Mouse (Mus musculus) adrenal gland (tissue): ENCODE data around the gene Helt.
"Not testable (repeated sequence)": the region's sequence is repeated elsewhere in the genome, so short reads cannot be mapped to it uniquely, and the experiment has no call there.

Source experiments
- intact Hi-C: fragments of 180-260 bp; cut with DNase I; formaldehyde crosslinking; loops from one replicate; pipeline ENCODE4 v1.15.1; 2025

Helt gene

DNA sequence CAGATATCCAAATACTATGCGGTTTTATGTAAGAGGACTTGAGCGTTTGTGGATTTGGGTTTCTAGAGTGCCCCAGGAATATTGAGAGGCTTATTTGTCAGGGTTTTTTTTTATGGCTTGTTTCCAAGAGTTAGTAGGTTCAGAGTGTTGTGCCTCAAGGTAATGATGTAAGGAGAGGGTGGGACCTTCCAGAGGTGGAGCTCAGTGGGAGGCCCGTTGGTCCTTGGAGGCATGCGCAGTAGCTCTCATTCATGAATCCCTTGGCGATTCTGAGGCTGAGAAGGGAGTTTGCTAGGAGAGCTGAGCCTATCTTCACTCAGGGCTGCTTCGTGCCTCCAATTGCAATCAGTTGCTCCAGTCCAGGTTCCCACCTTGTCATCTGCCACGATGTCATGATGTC, 4.4 kb upstream of the Helt start:
- intact Hi-C loops = no loop called here

DNA sequence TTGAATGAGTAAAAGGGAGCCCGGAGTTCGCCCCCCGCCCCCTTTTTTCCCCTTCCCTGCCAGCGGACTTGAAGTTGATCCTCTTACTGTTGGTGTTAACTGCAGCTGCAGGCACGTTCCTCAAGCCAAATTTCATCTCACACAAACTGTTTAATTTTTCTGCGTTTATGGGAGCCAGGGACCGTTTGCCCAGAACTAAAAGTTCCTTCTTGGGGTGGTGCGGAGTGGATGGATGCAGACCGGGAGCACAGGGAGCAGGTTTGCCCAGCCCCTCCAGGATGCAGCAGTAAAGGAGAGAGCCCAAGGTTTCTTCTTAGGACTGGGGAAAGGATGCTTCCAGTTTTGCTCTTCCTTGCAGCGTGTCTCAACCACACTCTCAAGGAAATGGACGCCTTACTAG, 2.1 kb upstream of the Helt start:
- intact Hi-C loops = no loop called here

DNA sequence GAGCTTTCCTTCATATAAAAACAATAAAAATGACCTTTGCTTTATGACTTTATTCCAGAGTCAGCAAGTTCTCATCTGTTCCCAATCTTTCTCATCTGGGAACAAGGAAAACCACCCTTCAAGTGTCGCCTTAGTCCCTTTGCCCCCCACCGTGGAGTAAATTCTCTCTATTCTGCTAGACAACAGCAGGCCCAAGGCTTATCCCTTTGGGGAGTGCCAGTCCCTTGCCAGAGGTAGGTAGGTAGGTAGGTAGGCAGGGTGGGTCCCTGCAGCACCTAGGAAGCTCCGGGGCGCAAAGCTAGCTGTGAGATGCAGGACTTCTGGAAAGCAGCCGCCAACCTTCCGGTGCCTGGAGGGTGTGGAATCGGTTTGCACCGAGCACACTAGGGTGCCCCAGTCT, 1.5 kb upstream of the Helt start:
- intact Hi-C loops = no loop called here

DNA sequence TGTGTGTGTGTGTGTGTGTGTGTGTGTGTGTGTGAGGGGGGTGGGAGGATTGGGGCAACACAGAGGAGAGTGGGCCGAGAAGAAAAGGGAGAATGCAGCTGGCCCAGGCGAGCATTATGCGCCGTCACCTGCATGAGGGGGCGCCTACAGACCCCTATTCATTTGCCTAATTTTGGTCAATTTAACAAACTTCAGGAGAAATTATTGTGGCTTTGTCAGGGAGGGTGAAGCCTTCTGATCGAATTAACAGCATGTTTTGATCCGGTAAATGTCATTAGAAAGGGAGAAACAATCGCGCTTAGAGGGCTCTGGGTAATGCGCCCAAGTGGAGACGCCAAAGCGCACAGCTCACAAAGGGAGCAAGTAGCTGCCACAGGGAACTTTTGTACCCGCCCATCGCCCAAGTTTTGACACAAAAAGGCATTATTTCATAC, 647 bp upstream of the Helt start:
- intact Hi-C loops = no loop called here

DNA sequence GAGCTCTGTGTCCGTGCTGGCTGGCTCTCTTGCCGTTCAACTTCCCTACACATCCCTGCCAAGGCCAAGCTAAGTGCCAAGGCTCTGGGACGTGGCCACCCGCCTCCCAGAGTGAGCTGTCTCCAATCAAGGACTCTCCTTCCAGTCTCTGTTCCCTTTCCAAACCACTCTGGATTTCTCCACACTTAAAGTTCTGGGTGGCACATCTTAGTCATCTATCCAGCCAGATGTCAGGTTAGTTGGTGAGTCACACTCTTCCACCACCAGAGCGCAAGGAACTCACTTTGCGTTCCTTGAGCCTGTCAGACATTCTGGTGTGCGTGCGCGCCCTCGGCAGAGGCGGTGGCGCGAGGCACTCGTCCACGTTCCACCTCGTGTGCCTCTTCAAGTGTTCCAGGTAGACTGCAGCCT, 725 bp downstream of the Helt start:
- intact Hi-C loops = no loop called here

DNA sequence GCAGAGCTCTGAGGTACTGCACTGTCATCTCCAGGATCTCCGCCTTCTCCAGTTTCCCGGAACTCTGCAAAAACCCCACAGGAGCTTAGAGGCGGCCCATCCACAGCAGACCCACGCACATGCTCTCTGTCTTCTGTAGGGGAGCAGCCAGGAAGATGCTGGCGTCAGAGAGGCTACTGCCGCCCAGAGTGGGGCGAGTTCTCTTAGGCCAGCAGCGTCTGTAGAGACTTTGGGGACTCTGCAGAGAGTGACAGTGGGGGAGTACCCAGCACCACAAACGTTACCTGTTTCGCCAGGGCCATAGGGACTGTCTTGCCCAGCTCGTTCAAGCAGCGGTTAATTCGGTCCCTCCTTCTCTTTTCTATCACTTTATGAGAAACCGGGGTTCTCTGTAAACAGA, 1.3 kb downstream of the Helt start:
- intact Hi-C loops = no loop called here

DNA sequence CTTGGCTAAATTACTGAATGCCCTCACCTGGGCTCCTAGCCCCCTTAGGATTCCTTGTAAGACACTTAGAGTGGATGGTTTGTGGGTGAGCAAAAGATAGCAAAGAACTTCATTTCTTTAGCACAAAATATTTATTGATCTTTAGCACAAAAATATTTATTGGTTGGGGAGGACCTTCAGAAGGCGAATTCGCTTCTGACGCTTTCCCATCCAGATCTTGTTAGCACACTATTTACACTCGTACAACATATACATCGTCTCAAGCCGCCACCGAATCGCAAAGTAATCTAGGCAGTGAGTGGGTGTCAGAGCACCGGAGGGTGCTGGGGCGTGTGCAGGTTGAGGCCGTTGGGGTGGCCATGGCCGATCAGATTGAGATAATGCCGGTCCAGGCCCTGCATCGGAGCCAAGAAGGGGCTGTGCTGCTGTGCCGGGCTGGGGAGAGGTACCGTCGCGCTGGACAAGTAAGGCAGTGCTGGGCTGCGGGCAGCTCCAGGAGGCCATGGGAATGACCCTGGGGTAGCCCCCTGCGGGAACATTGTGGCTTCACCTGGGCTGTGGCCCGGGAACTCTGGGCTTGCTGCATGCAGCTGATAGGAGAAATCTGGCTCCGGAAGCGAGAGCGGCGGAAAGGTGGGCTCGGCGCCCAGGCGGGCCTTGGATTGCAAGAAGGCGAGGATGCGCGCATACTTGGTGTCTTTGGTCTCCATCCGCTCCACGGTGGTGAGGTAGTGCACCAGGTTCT, 2.4 kb downstream of the Helt start:
- intact Hi-C loops = no loop called here

DNA sequence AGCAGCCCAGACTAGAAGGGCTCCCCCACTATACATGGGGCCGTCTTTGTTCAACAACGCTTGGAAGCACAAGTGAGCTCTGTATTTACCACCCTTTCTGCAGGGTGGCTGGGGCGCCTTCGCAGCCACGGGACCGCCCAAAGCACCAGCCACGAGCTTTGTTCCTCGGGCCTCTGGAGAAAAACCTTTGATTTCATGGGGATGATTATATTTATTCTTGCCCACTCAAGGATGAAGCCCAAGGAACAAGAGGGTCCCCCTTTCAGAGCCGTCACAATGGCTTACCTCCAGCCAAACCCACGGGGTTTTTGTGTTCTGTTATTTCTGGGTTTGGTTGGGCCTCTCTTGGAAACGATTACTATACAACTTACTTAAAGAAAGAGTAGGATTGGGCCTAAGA, 5.2 kb downstream of the Helt start:
- intact Hi-C loops = no loop called here

DNA sequence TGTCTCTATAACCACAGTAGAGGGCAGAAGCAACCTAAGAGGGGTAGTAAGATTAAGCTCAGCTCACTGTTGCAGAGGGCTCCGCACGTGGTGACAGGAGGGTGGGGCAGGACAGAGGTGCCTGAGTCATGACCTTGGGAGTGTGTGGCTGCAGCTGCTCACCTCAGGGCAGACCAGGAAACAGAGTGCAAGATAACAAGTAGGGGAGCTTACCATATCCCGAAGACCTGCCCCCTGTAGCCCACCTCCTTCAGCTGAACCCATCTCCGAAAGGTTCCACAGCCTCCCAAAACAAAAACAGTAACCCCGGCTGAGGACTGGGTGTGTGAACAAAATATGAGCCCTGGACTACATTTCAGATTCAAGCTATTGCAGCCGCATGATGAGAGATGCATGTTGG, 6.5 kb downstream of the Helt start:
- intact Hi-C loops = no loop called here

DNA sequence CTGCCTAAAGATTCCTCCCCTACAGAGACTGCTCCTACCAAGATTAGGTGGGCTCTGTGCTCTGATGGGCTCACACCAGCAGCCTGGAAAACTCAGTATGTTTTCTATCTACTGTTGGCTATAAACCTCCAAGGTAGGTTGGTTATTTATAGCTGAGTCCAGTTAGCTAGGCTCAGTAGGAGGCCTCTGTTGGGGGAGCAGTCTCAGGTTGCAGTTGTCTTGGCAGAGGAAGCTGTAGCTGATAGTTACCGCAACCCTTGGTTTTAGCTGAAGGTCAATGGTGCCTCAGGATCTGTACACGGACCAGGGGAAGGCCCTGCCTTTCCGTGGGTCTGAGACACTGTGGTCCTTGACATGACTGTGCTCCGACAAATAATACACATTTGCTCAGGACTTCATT, 8.5 kb downstream of the Helt start:
- intact Hi-C loops = no loop called here

DNA sequence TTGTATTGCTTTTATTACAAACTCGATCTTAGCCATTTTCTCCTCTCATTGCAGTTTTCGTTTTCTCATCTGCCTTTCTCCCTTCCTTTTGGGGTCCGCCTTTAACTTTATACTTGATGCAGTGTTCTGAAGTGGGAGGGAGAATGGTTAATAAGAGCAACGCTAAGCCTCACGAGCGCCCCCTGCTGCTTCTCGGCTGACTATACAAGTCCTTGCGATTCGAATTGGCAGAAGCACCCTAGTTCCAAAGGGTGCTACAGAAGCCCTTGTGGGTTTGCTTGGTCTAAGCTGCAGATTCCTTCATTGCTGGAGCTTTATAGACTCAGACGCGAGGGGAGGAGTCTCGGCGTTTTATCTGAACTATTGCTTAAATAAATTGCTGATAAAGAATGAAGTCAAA, 12.9 kb downstream of the Helt start:
- intact Hi-C loops = loop anchor here (2.0 kb wide), 1 partner anchor 39 kb away; no protein-coding TSS in a partner anchor

DNA sequence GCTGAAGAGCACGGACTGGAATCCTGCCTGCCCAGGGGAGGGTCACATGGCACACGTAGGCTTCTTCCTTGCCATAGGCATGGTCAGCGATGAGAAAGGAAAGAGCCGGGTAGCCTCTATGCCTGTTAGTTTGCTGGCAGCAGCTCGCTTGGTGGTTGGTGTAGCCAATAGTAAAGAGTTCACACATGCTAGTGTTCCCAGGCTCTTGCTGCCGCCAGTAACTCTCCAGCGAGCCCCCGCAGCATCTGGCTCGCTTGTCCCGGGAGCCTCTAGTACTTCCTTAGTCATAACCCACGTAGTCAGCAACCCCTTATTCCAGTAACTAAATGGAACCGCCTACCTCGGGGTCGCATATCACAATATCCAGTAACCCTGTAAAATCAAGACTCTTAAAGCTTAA, 17.5 kb downstream of the Helt start:
- intact Hi-C loops = no loop called here

DNA sequence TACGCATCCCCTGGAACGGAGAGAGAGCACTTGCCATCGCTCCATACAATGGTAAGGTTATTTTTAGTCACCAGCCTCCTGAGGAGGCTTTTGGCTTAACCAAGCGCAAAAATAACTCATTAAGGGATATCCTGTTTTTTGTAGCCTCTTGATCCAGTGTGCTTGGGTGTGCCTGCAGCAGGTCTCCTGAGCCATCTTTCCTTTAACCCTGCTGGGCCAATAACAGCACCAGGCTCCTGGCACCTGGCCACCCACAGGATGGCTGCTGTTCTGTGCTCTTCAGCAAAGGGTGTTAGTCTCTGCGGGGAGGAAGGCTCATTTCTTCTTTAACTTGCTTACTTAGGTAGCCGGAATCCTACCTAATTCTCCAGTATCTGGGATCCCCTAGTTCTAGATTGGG, 23.7 kb downstream of the Helt start:
- intact Hi-C loops = no loop called here

DNA sequence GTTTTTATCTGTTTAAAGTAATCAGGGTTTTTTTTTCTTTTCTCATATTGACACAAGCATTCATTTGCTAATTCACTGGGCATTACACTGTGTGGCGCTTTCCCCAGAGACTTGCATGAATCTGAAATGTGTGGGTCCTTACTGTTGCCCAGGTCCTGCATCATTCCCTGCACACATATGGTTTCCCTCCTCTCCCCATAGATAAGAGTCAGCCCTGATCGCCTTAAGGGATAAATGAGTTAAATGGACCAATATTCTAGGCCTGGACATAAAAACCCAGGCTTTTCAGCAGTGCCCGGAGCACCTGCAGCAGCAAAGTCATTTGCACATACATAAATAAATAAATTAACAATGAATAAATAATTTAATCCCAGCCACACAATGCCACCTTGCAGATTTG, 24.3 kb downstream of the Helt start:
- intact Hi-C loops = no loop called here

DNA sequence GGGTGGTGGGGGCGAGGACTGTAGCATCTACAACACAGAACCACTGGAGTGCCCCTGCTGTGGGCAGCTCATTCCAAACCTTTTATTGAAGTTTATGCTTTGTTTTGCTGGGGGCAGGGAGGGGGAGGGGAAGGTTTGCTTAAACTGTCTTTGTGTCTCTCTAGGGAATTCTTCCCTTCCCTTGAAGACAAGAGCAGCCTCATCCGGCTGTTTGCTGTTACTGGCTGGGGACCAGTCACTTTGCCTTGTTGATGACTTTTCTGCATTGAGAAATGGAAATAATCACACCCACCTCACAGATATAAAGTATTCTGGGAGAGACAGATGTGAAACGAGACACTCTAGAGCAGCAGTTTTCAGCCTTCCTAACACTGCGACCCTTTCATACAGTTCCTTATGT, 27.7 kb downstream of the Helt start:
- intact Hi-C loops = no loop called here

DNA sequence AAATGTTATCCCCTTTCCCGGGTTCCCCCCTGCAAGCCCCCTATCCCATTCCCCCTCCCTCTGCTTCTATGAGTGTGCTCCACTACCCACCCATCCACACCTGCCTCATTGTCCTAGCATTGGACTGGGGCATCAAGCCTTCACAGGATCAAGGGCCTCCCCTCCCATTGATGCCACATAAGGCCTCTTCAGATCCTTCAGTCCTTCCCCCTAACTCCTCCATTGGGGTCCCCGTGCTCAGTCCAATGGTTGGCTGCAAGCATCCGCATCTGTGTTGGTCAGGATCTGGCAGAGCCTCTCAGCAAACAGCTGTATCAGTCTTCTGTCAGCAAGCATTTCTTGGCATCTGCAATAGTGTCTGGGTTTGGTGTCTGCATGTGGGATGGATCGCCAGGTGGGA, 30.3 kb downstream of the Helt start:
- intact Hi-C loops = not testable (repeated sequence)

DNA sequence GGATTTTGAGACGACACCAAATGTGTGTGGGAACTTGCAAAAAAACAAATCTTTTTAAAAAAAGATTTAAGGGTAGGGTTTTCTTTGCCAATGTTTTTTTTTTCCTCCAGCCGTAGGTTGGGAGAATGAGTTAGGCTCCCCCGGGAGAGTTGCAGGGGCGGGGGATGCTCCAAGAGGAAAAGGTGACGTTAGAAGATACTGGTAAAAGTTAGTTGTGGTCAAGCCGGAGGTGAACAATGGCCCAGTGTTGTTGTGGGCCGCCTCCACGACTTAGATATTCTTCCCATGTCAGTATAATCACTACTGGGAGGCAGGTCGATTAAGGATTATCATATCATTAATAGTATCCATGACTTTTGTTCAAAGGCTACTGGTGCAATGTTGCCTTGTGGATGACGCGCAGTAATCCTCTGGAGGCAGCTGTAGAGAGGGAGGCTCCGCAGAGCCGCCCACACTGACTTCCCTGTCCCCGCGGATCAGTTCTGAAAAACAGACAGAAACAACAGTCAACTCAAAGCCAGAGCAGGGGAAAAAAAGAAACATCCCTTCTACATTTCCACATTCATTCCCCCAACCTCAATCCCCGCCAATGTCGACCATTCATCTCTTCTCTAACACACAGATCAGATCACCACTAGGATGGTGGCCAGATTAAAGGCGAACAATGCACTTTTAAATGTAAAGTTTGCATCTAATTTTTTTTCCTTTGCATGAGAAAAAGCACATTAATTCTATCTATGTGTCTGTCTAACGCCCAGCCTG, 36.4 kb downstream of the Helt start:
- intact Hi-C loops = no loop called here

DNA sequence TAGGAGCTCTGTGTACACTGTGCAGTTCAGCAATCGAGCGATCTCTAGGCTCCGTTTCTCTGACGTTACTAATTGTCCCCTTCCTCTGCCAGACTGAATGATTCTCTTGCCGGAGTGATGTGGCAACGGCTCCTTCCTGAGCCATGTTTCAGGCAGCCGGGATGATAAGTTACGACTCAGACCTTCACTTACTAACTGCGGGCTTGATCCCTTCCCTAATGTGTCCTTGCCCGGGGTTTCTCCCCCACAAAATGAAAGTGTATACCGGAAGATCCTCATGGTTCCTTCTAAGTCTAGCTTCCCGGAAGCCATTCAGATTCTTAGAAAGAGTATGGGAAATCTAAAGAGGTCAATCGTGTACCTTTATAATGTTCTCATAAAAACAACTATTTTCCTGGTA, 42.0 kb downstream of the Helt start:
- intact Hi-C loops = no loop called here

DNA sequence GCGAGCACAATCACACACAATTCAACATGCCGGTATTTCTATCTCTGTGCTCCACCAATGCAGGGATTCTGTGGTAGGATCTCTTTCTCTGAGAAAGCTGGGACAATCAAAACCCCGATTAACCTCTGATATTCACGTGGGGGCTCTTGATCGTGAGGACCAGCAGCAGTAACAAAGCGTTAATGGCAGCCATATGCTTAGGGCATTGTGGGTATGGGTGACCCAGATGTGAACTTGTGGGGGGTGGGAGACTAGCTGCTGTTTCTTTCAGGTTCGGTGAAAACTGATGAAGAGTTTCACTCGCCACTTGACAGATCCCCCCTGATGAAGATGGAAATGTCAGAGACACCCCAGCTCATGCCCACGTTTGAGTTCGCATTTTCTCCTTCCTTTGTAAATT, 42.9 kb downstream of the Helt start:
- intact Hi-C loops = no loop called here

DNA sequence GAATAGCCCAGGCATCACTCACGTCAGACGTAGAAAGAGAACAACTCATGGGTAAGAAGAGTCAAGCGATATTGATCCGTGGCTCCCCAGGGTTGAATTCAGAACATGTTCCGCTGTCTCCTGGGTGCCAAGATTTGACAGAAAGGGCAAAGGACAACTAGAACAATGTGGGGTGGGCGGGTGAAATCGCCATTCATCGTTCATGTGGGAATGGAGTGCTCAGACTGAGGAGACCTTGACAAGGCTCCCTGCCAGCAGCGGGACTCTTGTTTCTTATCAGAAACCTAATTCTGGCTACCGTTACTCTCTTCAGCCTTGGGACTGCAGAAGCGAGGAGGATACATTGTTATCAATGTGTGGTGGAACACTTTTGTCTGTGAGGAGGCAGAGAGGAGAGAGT, 48.1 kb downstream of the Helt start:
- intact Hi-C loops = no loop called here

DNA sequence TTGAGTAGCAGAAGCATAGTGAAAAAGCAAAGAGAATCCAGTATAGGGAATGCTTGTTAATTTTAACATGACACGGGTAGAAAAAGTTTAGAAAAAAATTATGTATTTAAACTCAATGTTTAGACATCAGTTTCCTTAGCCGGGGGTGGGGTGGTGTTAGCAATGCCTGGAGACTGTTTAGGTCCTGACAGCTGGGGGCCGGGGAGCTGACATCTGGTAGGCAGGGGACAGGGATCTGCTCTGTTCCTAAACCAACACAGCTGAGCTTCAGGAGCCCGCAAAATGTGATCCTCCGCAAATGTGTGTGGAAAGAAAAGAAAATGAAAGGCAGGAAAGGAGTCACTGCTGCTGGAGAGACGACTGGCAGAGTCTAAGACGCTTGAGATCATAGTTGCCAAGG, 51.5 kb downstream of the Helt start:
- intact Hi-C loops = loop anchor here (2.0 kb wide), 2 partner anchors 38 to 62 kb away; no protein-coding TSS in a partner anchor
